Mouse (Mus musculus) neural tube, embryonic 13.5 days (tissue): Measurements from ENCODE around the gene Appbp2. TPM values are rescaled to one million over a fixed set of nuclear protein-coding genes. Genes with fewer than 3 reads are reported as not detected.

Experiments used
- ATAC-seq: fragments of 200-750 bp; cut with Nextera tagmentation; 2 replicates; pipeline ENCODE4 v1.8.0; 2017; ENCODE audit warnings: low read depth, mild to moderate bottlenecking, moderate TSS enrichment, moderate library complexity
- H3K27ac ChIP-seq: fragments of 300-500 bp; sonication (generic); replicated peaks from 2 replicates; pipeline ENCODE4 v1.5.1; 2015; ENCODE audit warnings: moderate library complexity, mild to moderate bottlenecking, inconsistent platforms
- H3K27me3 ChIP-seq: fragments of 300-500 bp; sonication (generic); 2 replicates; pipeline ENCODE4 v1.6.1; 2015; ENCODE audit warnings: mild to moderate bottlenecking, inconsistent platforms
- H3K36me3 ChIP-seq: fragments of 300-500 bp; sonication (generic); 2 replicates; pipeline ENCODE4 v1.6.1; 2015; ENCODE audit warnings: mild to moderate bottlenecking, inconsistent platforms
- H3K4me1 ChIP-seq: fragments of 300-500 bp; sonication (generic); replicated peaks from 2 replicates; pipeline ENCODE4 v1.6.1; 2015; ENCODE audit warnings: inconsistent platforms
- H3K4me2 ChIP-seq: fragments of 300-500 bp; sonication (generic); 2 replicates; pipeline ENCODE4 v1.6.1; 2015; ENCODE audit warnings: inconsistent platforms, mild to moderate bottlenecking, moderate library complexity
- H3K4me3 ChIP-seq: fragments of 300-500 bp; sonication (generic); 2 replicates; pipeline ENCODE4 v1.5.1; 2015; ENCODE audit warnings: mild to moderate bottlenecking, inconsistent platforms
- H3K9ac ChIP-seq: fragments of 300-500 bp; sonication (generic); 2 replicates; pipeline ENCODE4 v1.6.1; 2015; ENCODE audit warnings: moderate library complexity, mild to moderate bottlenecking, inconsistent platforms
- H3K9me3 ChIP-seq: fragments of 300-500 bp; sonication (generic); 2 replicates; pipeline ENCODE4 v1.6.1; 2016; ENCODE audit warnings: inconsistent platforms
- WGBS: fragments of 180-500 bp; shearing (Covaris S2); methylation state at CpG from one replicate; pipeline ENCODE4 v1.1.7; 2015; 5-methylcytosine and 5-hydroxymethylcytosine counted together
- polyA plus RNA-seq: library from polyadenylated mRNA; unstranded; fragments of >200 nt; fragmentation: Nextera tagmentation; extraction: Ambion mirVana; gene quantifications from 2 replicates; pipeline ENCODE4 v1.2.1, GENCODE M21; 2015

Appbp2 gene
- polyA plus RNA-seq, 1 experiment from 2014 or later = 46.1 TPM

GRCm38 (mm10) chr11:85138776-85139474 is 96.0 kb downstream of the Appbp2 start:
- no peak for ATAC-seq
- Histone ChIP-seq H3K27ac (peak overlapping the region; percentile 94), H3K4me2 (peak overlapping the region; percentile 75), H3K27me3 (no peaks in the 10 kb centered on the region), H3K9me3 (no peaks in the 10 kb centered on the region), H3K4me1 (peaks cover 23% of the 10 kb centered on the region), H3K4me3 (peak overlapping the region; percentile 74), H3K36me3 (no peaks in the 10 kb centered on the region), H3K9ac (peak overlapping the region; percentile 91)
- WGBS = under 1% methylated on average over 17 of the region's 17 CpGs

Other genes with a start within 250 kb of the Appbp2 start
- 10.8 and 11.6 TPM in 2 replicates for gene Usp32, start 95.0 kb downstream of the Appbp2 start, polyA plus RNA-seq
- 0.62 and 0.70 TPM in 2 replicates for gene 1700125H20Rik, start 64.7 kb downstream of the Appbp2 start, polyA plus RNA-seq
- 20.0 and 22.4 TPM in 2 replicates for gene Ppm1d, start 76.1 kb upstream of the Appbp2 start, polyA plus RNA-seq
- 37.7 and 37.8 TPM in 2 replicates for gene Bcas3, start 118.0 kb upstream of the Appbp2 start, polyA plus RNA-seq